Mouse (Mus musculus): ENCODE results near the gene Casz1.

- TF ChIP-seq CTCF (IDR thresholded peaks at IDR 0.05; ENCODE audit: low read depth): no peak
- no peak for TF ChIP-seq EP300 (optimal IDR thresholded peaks at IDR 0.05)
These were observed 168.5 kb downstream of the Casz1 start for GRCm38 (mm10) chr4:148972707-148973106.
